Mouse (Mus musculus) adrenal gland (tissue): ENCODE measurements around the gene Samd14.

Experiments
- intact Hi-C: fragments of 180-260 bp; cut with DNase I; formaldehyde crosslinking; loops from one replicate; pipeline ENCODE4 v1.15.1; 2025

Gene Samd14

GRCm38 (mm10) chr11:94988780-94989561 is 20.7 kb upstream of the Samd14 start:
- intact Hi-C loops: no loop called here

GRCm38 (mm10) chr11:94989562-94990017 is 20.1 kb upstream of the Samd14 start:
- intact Hi-C loops: no loop called here

- intact Hi-C loops: no loop called here
Measured at GRCm38 (mm10) chr11:94990102-94990748, 19.5 kb upstream of the Samd14 start.

GRCm38 (mm10) chr11:94990749-94991577 is 18.7 kb upstream of the Samd14 start, which contains the start of gene Ppp1r9b:
TSS of gene Ppp1r9b (plus strand) at chr11:94991035.
- intact Hi-C loops: no loop called here

DNA sequence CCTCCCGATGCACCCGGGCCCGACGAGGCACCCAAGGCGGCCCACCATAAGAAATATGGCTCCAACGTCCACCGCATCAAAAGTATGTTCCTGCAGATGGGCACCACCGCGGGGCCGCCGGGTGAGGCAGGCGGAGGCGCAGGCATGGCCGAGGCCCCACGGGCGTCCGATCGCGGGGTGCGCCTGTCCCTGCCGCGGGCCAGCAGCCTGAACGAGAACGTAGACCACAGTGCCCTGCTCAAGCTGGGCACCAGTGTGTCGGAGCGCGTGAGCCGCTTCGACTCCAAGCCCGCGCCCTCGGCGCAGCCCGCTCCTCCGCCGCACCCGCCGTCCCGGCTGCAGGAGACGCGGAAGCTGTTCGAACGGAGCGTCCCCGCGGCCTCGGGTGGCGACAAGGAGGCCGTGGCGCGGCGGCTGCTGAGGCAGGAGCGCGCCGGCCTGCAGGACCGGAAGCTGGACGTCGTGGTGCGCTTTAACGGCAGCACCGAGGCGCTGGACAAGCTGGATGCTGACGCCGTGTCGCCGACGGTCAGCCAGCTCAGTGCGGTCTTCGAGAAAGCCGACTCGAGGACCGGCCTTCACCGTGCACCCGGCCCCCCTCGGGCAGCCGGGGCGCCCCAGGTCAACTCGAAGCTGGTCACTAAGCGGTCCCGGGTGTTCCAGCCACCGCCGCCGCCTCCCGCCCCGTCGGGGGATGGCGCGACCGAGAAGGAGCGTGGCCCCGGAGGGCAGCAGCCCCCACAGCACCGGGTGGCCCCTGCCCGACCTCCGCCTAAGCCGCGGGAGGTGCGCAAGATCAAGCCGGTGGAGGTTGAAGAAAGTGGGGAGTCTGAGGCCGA is 17.8 kb upstream of the Samd14 start:
- intact Hi-C loops: no loop called here

DNA sequence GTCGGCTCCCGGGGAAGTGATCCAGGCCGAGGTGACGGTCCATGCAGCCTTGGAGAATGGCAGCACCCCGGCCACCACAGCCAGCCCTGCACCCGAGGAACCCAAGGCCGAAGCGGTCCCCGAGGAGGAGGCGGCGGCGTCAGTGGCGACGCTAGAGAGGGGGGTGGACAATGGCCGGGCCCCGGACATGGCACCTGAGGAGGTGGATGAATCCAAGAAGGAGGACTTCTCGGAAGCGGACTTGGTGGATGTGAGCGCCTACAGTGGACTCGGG is 17.3 kb upstream of the Samd14 start:
- intact Hi-C loops: no loop called here

DNA sequence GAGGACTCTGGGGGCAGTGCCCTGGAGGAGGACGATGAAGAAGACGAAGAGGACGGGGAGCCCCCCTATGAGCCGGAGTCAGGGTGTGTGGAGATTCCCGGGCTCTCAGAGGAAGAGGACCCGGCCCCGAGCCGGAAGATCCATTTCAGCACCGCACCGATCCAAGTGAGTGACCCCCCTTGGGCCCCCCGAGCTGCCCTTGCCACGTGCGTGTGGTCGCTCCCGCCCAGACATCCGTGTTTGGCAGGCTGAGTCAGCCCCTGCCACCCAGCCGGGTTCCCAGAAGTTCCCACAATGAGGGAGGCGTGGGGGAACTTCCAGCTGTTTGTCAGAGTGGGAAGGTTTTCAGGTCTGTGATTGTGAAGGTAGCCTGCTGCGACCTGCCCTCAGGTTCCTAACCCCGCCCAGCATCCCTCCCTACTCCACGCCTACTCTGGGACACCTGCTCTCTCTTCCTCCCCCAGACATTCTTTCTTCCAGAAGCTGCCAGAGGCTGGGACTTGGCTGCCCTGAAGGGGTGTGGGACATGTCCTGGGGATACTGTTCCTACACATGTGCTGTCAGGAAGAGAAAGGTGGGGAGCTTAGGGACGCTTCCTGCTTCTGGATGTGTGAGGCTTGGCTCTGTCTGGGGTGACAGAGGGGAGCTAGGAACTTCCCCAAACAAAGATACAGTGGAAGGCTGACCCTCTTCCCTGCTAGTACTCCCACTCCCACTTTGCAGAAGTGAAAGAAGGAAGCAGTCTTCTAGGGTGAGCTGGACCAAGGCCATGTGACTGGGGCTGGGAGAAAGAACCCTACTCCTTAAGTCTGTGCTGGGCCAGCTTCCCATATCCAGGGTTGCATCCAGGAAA is 16.7 kb upstream of the Samd14 start:
- intact Hi-C loops: no loop called here

- intact Hi-C loops: no loop called here
Measured at GRCm38 (mm10) chr11:94994208-94994814, 15.4 kb upstream of the Samd14 start.

DNA sequence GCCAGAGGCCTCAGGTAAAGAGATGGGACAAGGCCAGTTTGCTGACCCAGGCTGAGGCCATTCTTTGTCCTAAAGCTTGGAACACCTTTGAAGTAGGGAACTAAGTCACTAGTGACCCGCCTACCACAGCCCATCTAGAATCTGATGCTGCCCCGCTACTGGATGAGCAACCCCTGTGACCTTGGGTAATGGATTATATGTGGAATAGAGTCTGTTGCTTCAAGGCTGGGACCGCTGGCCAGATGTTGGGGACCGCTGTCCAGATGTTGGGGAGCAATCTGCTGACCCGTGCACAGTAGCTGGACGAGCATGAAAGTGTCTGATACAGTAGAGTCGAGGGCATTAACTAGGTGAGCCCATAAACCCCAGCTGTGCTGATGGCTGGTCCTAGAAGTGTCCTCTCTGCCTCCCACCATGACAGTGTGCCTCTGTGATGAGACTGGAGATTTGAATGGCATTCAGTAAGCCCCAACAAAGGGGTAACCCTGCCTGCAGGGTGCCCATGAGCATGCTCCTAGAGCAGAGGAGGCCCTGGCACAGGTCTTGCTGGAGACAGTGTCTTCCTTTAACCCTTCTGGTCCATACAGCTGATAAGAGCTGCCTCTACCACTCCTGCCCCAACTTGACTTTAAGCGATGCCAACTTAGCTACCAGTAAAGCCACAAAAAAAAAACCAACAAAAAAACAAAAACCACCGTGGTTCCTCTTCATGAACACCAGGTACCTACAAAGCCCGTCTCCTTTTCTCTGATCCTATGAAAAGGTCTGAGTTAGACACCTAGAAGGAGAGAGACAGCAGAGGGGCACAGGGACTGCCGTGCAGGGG is 14.5 kb upstream of the Samd14 start:
- intact Hi-C loops: no loop called here

DNA sequence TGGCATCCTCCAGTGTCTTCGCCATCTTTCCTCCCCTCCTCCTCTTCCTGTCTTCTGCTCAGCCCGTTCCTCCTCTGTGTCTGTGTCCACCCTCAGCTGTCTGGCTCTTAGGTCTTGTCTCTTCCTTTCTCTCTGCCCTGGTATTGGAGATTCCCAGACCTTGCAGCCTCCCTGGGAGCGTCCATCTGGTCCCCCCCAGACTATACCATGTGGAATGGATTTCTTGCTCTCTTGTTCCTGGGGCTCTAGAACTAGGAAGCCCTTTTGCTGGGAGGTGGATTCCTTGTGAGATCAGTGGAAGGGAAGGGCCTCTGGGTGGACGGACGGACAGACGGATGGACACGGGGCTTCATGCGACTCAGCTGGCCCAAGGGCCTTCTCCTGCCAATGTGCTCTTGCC is 13.6 kb upstream of the Samd14 start:
- intact Hi-C loops: no loop called here

- intact Hi-C loops: no loop called here
Measured at GRCm38 (mm10) chr11:94996984-94997383, 12.7 kb upstream of the Samd14 start.

- intact Hi-C loops: no loop called here
Measured at GRCm38 (mm10) chr11:94997596-94997995, 12.1 kb upstream of the Samd14 start.

DNA sequence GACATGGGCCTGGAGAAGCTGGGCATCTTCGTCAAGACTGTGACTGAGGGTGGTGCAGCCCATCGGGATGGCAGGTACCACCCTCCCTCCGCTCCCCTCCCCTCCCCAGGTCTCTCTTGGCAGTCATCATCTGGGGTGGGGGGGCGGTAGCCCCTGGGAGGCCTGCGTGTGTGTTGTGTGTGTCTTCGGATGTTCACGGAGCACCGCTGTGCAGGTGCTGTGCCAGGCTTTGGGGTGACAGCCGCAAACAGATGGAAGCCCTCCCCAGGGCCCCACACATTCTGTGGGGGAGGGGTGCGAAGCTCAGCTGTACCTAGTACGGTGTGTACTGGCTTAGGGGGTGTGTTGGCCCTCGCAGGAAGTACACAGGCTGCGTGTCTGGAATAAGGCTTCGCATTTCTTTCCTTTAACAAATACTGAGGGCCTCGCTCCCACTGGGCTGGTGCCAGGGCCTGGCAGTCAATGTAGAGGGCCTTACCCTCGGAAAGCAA is 11.6 kb upstream of the Samd14 start:
- intact Hi-C loops: no loop called here

- intact Hi-C loops: loop anchor here (2.0 kb wide), 1 partner anchor 21 kb away; no protein-coding TSS in a partner anchor
Measured at GRCm38 (mm10) chr11:95000128-95000527, 9.6 kb upstream of the Samd14 start.

- intact Hi-C loops: loop anchor here (2.0 kb wide), 1 partner anchor 22 kb away; no protein-coding TSS in a partner anchor
Measured at GRCm38 (mm10) chr11:95000548-95000947, 9.1 kb upstream of the Samd14 start.

DNA sequence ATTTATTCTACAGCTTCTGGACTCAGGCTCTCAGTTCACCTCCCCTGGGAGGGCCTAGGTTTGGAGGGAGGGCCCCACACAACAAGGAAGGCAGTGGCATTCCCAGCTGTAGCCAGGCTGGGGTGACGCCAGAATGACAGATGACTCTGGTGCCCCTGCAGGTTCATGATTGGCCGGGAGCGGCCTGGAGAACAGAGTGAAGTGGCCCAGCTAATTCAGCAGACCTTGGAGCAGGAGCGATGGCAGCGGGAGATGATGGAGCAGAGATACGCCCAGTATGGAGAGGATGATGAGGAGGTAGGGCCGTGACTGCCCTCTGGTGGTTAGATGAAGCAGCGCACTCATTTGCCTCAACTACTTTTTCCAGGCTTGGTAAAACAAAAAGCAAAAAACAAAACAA is 8.6 kb upstream of the Samd14 start:
- intact Hi-C loops: loop anchor here (2.0 kb wide), 1 partner anchor 22 kb away; no protein-coding TSS in a partner anchor

DNA sequence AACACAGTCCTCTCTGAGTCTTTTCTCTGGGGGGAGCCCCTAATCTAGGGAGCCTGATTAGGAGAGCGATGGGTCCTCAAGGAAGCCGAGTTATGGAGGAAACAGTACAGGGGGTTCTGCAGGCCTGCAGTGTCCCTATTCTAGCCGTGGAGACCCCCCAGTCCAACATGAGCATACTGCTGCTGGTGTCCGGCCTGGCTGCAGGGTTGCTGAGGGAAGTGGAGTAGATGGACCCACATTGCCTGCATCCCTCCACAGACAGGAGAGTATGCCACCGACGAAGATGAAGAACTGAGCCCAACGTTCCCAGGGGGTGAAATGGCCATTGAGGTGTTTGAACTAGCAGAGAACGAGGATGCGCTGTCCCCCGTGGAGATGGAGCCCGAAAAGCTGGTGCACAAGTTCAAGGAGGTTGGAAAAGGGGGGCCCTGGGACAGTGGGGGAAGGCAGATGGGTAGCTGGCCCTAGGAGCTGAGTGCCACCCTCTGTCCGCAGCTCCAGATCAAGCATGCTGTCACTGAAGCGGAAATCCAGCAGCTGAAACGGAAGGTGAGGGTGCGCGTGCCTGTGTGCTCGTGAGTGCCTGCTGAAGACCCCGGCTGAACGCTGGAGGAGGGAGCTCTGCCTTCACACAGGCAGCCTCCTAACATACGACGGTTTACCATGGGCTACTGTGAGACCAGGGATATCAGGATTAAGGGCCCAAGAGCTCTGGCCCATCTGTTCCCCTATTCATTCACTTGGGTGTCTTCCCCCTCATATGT is 7.9 kb upstream of the Samd14 start:
- intact Hi-C loops: loop anchor here (2.0 kb wide), 1 partner anchor 23 kb away; no protein-coding TSS in a partner anchor

- intact Hi-C loops: no loop called here
Measured at GRCm38 (mm10) chr11:95002705-95003104, 7.0 kb upstream of the Samd14 start.
